Mouse (Mus musculus): ENCODE data around the gene C2cd4a. TPM values are rescaled to one million over a fixed set of nuclear protein-coding genes. Genes with fewer than 3 reads are reported as not detected.

C2cd4a gene
- polyA plus RNA-seq, 1 experiment from 2014 or later: 2.8 TPM

- 18% methylated on average over 10 of the region's 10 CpGs for WGBS
- H3K9ac ChIP-seq (ENCODE audit: low read length): no peak overlapping the region
- H3K4me1 ChIP-seq (replicated peaks; ENCODE audit: control insufficient read depth, insufficient read depth): no peaks in the 10 kb centered on the region
These were observed 14.0 kb downstream of the C2cd4a start for GRCm38 (mm10) chr9:67817898-67818667.

GRCm38 (mm10) chr9:67816172-67816928, 15.8 kb downstream of the C2cd4a start:
- TF ChIP-seq EP300 (optimal IDR thresholded peaks at IDR 0.05): no peak
- no peak for TF ChIP-seq CTCF (IDR thresholded peaks at IDR 0.05; ENCODE audit: low read depth)
- H3K9me3 ChIP-seq (ENCODE audit: control insufficient read depth, low read length): no peaks in the 10 kb centered on the region
- H3K9ac ChIP-seq (ENCODE audit: low read length): no peak overlapping the region
- H3K4me1 ChIP-seq (replicated peaks; ENCODE audit: control insufficient read depth, insufficient read depth): no peaks in the 10 kb centered on the region
- H3K27me3 ChIP-seq (ENCODE audit: control insufficient read depth, insufficient read depth, low read length): no peaks in the 10 kb centered on the region
- peak; percentile 48; the same call in 1 of the 2 replicates for ATAC-seq (ENCODE audit: low FRiP score, low TSS enrichment)
- H3K27ac ChIP-seq (replicated peaks): no peak overlapping the region
- DNase-seq (ENCODE audit: low spot score): no peak
- WGBS: 72% methylated on average over 2 of the region's 2 CpGs
- no peak overlapping the region for H3K4me3 ChIP-seq (ENCODE audit: low read depth, low read length)
- H3K4me2 ChIP-seq (replicated peaks; ENCODE audit: low read depth): no peak overlapping the region
- H3K36me3 ChIP-seq (ENCODE audit: control insufficient read depth, insufficient read depth, low read length): no peaks in the 10 kb centered on the region

More at GRCm38 (mm10) chr9:67817898-67818667, 14.0 kb downstream of the C2cd4a start:
- no peak overlapping the region for H3K4me2 ChIP-seq (replicated peaks; ENCODE audit: low read depth)
- TF ChIP-seq EP300 (optimal IDR thresholded peaks at IDR 0.05) (no peak), CTCF (IDR thresholded peaks at IDR 0.05; ENCODE audit: low read depth) (no peak)
- H3K4me3 ChIP-seq (ENCODE audit: low read depth, low read length): no peak overlapping the region
- H3K9me3 ChIP-seq (ENCODE audit: control insufficient read depth, low read length): no peaks in the 10 kb centered on the region
- no peaks in the 10 kb centered on the region for H3K27me3 ChIP-seq (ENCODE audit: control insufficient read depth, insufficient read depth, low read length)
- no peak overlapping the region for H3K27ac ChIP-seq (replicated peaks)
- no peak for ATAC-seq (ENCODE audit: low FRiP score, low TSS enrichment)
- no peaks in the 10 kb centered on the region for H3K36me3 ChIP-seq (ENCODE audit: control insufficient read depth, insufficient read depth, low read length)
- no peak for DNase-seq (ENCODE audit: low spot score)

GRCm38 (mm10) chr9:67813665-67814337, 18.3 kb downstream of the C2cd4a start:
- H3K36me3 ChIP-seq (ENCODE audit: control insufficient read depth, insufficient read depth, low read length): no peaks in the 10 kb centered on the region
- H3K27ac ChIP-seq (replicated peaks): no peak overlapping the region; the same call in 1 of the 2 replicates
- TF ChIP-seq CTCF (IDR thresholded peaks at IDR 0.05; ENCODE audit: low read depth) (no peak), EP300 (optimal IDR thresholded peaks at IDR 0.05) (no peak)
- ATAC-seq (ENCODE audit: low FRiP score, low TSS enrichment): peak; percentile 86
- H3K4me2 ChIP-seq (replicated peaks; ENCODE audit: low read depth): 0 out of 2 replicates have a peak overlapping the region, but pooled peaks have one; percentile 8
- H3K9me3 ChIP-seq (ENCODE audit: control insufficient read depth, low read length): no peaks in the 10 kb centered on the region
- no peaks in the 10 kb centered on the region for H3K4me1 ChIP-seq (replicated peaks; ENCODE audit: control insufficient read depth, insufficient read depth)
- peak; percentile 85 for DNase-seq (ENCODE audit: low spot score)
- no peak overlapping the region for H3K4me3 ChIP-seq (ENCODE audit: low read depth, low read length)
- no peak overlapping the region for H3K9ac ChIP-seq (ENCODE audit: low read length)
- no peaks in the 10 kb centered on the region for H3K27me3 ChIP-seq (ENCODE audit: control insufficient read depth, insufficient read depth, low read length)
- 3% methylated on average over 8 of the region's 8 CpGs for WGBS

- no peak for ATAC-seq (ENCODE audit: low FRiP score, low TSS enrichment)
- Histone ChIP-seq H3K4me1 (replicated peaks; ENCODE audit: control insufficient read depth, insufficient read depth) (no peaks in the 10 kb centered on the region), H3K27ac (replicated peaks) (no peak overlapping the region), H3K4me3 (ENCODE audit: low read depth, low read length) (no peak overlapping the region), H3K9ac (ENCODE audit: low read length) (no peak overlapping the region), H3K4me2 (replicated peaks; ENCODE audit: low read depth) (no peak overlapping the region), H3K9me3 (ENCODE audit: control insufficient read depth, low read length) (no peaks in the 10 kb centered on the region), H3K27me3 (ENCODE audit: control insufficient read depth, insufficient read depth, low read length) (no peaks in the 10 kb centered on the region), H3K36me3 (ENCODE audit: control insufficient read depth, insufficient read depth, low read length) (no peaks in the 10 kb centered on the region)
- WGBS: 59% methylated on average over 4 of the region's 4 CpGs
- TF ChIP-seq CTCF (IDR thresholded peaks at IDR 0.05; ENCODE audit: low read depth): no peak
- no peak for TF ChIP-seq EP300 (optimal IDR thresholded peaks at IDR 0.05)
- DNase-seq (ENCODE audit: low spot score): no peak
These were observed 19.0 kb downstream of the C2cd4a start for GRCm38 (mm10) chr9:67813171-67813570.

GRCm38 (mm10) chr9:67811116-67811515, 21.0 kb downstream of the C2cd4a start:
- H3K4me2 ChIP-seq (replicated peaks; ENCODE audit: low read depth): no peak overlapping the region
- H3K4me3 ChIP-seq (ENCODE audit: low read depth, low read length): no peak overlapping the region
- H3K9me3 ChIP-seq (ENCODE audit: control insufficient read depth, low read length): no peaks in the 10 kb centered on the region
- WGBS: 72% methylated on average over 3 of the region's 3 CpGs
- no peaks in the 10 kb centered on the region for H3K27me3 ChIP-seq (ENCODE audit: control insufficient read depth, insufficient read depth, low read length)
- H3K4me1 ChIP-seq (replicated peaks; ENCODE audit: control insufficient read depth, insufficient read depth): no peaks in the 10 kb centered on the region
- DNase-seq (ENCODE audit: low spot score) (no peak), ATAC-seq (ENCODE audit: low FRiP score, low TSS enrichment) (no peak)
- no peak overlapping the region for H3K9ac ChIP-seq (ENCODE audit: low read length)
- TF ChIP-seq EP300 (optimal IDR thresholded peaks at IDR 0.05) (no peak), CTCF (IDR thresholded peaks at IDR 0.05; ENCODE audit: low read depth) (no peak)
- H3K36me3 ChIP-seq (ENCODE audit: control insufficient read depth, insufficient read depth, low read length): no peaks in the 10 kb centered on the region
- H3K27ac ChIP-seq (replicated peaks): no peak overlapping the region
